Mouse (Mus musculus) MN1 (cell line): Measurements from ENCODE around the gene Ube3a.

Experiments used
- DNase-seq: peaks from one replicate; pipeline ENCODE4 v3.0.0-alpha.2; 2016; ENCODE audit warnings: low spot score

Ube3a gene

DNA sequence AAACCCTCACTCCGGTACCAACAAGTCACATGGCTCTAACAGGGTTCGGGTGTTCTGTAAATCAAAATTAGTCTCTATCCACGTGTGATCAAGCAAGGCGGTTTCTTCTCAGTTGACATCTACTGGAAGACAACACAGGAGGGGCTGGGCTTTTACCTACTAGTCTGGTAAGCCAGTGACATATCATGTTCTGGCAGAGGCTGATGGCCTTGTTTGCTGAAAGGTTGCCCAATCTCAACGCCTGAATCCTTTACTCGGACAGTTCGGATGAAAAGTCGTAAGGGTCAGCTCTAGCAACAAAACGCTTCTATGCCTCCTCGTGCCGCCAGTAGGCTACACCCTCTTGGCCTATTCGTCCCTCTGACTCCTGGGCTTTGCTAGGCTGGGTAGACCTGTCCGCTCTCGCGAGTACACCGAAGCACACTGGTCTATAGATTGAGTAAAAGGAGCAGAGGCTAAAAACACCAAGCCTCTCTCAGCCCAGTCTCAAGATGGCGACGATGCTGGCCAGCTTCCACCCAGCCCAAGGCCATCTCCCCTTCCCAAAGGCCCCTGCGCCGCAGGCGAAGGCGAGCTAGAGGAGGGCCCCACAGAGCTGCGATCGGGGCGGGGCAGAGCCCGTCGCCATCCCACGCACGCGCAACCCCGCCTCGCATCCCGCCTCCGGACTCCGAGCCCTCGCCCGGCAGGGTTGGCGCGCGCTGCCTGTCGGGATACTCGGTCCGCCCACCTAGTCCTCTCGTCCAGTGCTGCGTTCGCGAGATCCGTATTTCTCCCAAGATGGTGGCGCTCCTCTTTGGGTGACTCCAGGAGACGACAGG is at the start of gene Ube3a:
Gene Ube3a, plus strand, starts transcription at position 706 of the 821 bp plus-strand sequence.
- DNase-seq: peak; percentile 97

DNA sequence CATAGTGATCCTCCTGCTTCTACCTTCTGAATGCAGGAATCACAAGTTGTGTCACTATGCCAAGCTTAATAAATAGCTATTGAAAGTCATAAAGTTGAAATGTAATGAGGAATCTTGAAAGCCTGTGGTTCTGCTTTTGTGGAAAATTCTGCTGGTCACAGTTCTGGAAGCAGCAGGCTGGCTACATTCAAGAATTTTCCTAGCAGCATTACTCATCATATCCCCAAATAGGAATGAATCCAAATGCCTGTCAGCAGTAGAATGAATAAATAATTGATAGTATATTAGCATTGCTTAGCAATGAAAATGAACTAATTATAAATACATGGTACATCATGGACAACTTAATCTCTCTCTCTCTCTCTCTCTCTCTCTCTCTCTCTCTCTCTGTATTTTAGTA is 35.7 kb upstream of the Ube3a start:
- no peak for DNase-seq

DNA sequence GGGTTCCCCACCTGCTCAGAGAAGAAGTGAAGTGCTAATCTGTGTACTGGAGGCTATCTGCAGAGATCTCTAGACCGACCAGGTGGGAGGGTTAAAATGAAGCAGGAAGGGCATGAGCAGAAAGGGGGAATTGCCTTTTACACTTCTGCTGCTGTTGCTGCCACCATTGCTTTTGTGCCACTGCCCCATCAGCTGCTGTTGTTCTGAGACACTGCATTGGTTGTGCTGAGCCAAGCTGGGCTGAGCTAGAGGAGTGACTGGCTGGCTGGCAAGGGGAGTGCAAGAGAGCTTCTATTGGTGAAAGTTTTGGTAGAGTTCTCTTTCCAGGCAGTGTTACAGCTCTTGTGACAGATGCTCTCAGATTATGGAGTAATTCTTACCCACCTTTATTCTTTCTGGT is 13.6 kb upstream of the Ube3a start:
- no peak for DNase-seq

DNA sequence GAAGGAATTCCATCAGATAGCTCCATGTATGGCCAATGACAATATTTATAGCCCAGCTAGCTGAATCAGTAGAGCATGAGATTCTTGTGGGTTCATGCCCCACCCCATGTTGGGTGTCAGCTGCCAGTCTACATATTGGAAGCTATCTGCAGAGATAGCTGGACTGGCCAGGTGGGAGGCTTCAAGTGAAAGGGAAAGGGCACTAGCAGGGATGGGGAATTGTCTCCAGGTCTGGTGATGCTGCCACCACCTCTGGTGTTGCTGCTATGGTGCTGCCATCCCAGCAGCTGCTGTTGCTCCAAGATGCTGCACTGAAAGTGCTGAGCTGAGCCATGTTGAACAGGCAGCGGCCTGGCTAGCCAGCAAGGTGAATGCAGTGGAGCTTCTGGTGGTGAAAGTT is 7.3 kb upstream of the Ube3a start:
- no peak for DNase-seq

DNA sequence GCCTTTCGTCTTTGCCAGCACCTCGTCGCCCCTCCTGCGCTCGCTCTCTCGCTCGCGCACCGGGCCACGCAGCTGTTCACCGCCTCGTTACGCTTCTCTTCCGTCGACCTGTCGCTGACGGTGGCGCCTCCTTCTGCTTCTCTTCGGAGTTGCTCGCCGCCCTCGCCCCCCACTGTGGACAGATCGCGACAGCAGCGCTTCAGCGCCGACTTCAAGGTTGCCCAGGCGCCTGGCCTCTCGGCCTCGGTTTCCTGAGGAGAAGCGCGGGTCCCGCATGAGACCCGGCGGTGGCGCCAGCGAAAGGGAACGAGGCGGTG is 274 bp downstream of the Ube3a start:
- DNase-seq: no peak

DNA sequence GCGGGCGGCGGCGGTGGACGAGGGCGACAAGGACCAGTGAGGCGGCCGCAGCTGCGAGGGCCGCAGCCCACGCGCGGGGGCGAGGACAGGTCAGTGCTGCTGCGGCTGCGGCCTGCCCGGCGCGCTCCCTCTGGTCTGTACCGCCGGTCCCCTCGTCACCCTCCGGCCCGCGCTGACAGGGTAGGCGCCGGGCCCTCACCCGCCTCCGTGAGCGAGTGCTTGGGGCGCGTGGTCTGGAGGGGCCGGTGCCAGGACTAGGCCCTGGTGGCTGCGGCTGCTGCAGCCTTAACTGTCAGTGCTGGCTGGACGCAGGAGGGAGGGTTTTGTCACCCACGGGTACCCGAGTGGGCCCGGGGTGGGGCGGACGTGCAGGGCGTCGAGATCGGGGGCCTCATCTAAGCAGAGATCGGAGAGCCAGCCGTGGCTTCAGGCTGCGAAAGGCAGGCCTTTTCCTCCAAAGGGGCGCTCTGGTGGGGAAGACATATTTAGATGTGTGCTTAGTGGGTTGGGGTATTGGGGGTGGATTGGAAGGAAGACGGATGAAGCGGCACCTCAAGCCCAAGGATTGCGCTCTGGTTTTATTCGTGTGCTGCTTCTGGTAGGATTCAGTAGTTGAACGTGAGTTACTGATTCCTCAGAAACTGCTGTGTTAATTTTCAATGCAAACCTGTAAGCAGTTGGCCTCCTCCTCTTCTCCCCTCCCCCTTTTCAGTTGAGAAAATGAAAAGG is 797 bp downstream of the Ube3a start:
- DNase-seq: peak; percentile 62

DNA sequence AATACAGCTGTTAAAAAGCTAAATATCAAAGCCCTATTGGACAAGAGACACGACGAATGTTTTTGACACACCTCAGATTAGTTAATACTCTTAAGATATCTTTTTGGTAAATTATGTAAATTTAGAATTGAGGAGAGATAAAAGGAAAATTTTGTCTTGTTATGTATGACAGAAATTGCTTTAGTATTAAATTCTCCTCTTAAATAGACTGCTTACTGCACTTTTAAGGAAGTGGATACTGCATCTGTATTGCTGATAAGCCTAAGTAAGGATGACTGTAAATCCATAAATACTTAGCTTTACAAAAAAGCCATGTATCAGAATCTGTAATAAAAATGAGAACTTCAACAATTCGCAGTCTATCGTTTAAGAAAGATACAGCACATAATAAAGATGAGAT is 1.8 kb downstream of the Ube3a start:
- no peak for DNase-seq

DNA sequence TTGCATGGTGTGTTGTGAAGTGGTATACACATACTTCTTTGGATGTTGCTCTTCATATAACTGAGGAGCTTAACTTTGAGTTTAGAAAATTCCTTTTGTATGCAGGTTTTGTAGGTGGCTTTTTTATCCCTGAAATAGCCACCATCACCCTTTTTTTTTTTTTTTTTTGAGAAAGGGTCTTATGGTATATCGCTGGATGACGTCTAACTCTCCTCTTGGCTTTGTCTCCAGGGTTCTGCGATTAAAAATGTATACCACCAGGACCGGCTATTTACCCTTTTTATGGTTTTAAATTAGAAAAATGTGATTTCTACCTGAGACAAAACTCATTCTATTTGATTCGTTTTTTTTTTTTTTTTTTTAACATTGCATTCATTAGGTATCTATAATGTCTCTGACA is 2.2 kb downstream of the Ube3a start:
- no peak for DNase-seq

DNA sequence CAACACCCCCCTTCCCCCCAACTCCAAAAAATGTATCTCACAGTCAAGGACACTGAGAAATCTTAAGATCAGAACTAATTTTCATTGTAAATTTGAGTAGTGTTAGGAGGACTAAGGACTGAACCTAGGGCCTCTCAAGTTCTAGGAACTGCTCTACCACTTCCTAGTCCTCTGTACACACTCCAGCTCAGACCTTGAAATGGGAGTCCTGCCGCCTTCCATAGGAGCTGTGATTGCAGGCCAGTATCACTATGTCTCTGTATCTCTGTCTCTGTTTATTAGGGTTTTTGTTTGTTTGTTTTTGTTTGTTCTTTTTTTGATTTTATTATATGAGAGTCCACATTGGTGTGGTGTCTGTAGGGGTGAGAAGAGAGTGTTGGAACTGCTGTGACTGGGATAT is 3.4 kb downstream of the Ube3a start:
- no peak for DNase-seq

DNA sequence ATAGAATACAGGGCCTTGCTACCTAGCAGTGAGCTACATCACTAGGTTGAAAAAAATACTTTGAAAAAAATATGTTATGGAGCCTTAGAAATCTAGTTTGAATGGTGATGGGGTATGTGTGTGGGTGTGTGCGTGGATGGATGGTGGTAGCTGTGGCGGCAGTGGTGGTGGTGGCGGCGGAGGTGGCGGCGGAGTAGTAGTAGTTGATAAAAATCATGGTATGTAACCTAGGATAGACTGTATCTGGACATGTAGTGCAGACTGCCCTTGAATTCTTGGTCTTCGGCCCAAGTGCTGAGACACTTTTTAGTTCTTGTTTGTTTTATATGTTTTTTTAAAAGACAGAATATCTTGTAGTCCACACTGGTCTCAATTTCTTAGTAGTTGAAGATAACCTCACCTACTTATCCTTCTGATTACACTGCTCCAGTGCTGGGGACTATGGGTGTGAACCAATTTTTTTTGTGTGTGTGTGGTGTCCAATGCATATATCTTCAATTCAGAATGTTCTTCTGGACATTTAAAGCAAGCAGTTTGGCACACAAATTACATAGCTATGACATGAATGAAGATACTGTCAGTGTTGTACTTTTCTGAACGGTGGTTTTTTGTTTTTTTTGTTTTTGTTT is 6.3 kb downstream of the Ube3a start:
- DNase-seq: no peak

DNA sequence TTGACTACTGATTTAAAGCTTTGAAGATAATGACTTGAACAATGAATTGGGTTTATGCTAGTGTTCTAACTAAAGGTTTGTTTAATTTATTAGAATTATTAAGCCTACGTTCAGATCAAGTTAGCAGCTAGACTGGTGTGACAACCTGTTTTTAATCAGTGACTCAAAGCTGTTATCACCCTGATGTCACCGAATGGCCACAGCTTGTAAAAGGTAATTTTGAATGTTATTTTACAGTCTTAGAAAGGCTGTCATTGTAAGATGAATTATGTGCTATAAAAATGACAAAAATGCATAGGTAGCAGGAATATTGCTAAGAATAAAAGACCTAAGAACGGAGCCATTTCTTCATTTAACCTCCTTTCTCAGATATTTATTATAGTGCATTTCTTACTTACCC is 14.7 kb downstream of the Ube3a start:
- no peak for DNase-seq

DNA sequence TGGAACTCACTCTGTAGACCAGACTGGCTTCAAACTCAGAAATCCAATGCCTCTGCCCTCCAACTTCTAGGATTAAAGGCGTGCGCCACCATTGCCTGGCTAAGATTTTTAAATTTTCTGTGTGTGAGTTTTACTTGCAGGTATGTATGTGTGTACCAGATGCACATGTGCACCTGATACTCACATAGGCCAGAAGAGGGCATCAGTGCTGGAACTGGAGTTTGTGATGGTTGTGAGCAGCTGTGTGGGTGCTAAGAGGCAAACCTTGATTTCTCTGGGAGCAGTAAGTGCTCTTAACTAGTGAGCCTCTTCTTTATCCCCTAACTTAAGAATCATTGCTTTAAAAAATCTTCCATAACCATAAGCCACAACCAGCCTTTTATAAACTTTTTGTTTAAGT is 17.0 kb downstream of the Ube3a start:
- DNase-seq: no peak

DNA sequence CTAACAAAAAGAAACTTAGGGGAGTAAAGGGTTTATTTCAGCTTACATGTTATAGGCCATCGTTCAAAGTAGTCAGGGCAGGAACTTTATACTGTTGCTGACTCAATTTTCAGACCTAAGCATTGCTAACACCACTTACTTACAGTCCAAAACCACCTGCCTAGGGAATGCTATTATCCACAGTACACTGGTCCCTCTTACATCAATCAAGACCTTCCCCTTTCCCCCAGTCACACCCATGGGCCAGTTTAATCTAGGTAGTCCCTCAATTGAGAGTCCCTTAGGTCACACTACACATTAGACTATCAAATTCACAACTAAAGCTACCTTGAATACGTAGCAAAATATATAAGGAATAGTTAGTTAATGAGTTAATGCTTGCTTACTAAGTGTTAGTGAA is 24.8 kb downstream of the Ube3a start:
- no peak for DNase-seq

DNA sequence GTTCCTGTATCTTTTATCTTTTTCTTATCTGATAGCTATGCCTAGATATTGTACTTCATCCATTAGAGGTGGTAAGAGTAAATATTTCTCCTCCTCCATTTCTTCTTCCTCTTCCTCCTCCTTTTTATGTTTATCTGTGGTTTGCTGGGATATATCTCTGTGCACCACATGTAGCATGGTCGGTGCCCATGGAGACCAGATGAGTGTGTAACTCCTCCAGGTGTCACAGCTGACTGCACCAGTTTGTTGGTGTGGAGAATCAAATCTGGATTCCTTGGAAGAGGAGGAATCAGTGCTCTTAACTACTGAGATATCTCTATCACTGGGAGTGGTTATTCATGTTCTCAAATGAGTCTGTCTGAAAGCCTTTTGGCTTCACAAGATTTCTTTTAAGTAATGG is 37.0 kb downstream of the Ube3a start:
- DNase-seq: no peak

DNA sequence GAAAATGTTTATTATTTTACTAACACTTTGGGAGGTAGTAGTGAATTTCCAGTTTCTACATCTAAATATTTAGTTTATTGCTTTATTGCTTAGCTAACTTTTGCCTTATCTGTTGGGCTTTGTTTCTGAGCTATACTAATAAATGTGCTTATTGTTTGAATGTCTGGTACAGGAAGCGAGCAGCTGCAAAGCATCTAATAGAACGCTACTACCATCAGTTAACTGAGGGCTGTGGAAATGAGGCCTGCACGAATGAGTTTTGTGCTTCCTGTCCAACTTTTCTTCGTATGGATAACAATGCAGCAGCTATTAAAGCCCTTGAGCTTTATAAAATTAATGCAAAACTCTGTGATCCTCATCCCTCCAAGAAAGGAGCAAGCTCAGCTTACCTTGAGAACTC is 43.2 kb downstream of the Ube3a start:
- no peak for DNase-seq

DNA sequence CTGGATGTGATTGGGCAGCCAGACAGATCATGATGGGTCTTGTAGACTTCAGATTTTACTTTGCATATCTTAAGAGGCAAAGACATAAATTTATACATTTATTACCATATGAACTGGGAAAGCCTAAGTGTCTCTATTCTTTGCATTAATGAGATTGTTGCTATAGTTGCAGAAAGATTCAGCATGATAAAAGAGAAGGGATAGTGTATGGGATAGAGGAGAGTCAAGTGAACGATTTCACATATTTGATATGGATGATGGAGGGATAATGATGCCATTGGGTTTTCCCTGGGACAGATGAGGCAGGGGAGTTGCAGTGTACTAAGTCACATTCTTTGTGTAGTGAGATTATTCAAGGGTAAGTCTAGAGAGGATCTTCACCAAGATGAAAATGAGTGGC is 84.0 kb downstream of the Ube3a start:
- no peak for DNase-seq

DNA sequence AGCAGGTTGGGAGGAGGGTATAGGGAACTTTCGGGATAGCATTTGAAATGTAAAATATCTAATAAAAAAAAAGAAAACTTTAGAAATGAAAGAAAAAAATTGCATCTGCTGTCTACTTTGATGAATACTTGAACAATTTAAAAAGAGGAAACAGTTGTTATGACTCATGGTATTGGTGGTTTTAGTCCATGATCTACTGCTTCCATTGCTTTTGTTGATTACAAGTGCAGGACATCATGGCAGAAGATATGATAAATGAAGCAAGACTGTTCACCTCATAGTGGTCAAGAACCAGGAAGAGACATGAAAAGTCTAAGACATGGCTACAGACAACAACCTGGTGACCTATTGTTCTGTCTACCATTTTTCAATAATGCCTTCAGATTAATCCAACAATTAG is 94.2 kb downstream of the Ube3a start:
- DNase-seq: no peak
